Mouse (Mus musculus) ES-Bruce4 (cell line): ENCODE results near the gene Tlr6. TPM values are rescaled to one million over a fixed set of nuclear protein-coding genes. Genes with fewer than 3 reads are reported as not detected.

ENCODE experiments used
- H3K27ac ChIP-seq: 2 replicates; pipeline ENCODE4 v1.5.1; 2012; ENCODE audit warnings: low read length, inconsistent platforms; ENCODE audit not compliant: insufficient read depth
- H3K27me3 ChIP-seq: 2 replicates; pipeline ENCODE4 v1.6.1; 2012; ENCODE audit warnings: mild to moderate bottlenecking, low read length, inconsistent platforms; ENCODE audit not compliant: control insufficient read depth, poor library complexity, insufficient read depth, severe bottlenecking
- H3K36me3 ChIP-seq: 2 replicates; pipeline ENCODE4 v1.6.1; 2012; ENCODE audit warnings: inconsistent platforms, mild to moderate bottlenecking, low read length, moderate library complexity; ENCODE audit not compliant: control insufficient read depth, poor library complexity, insufficient read depth, severe bottlenecking
- H3K4me1 ChIP-seq: one replicate; pipeline ENCODE4 v1.8.1; 2011; ENCODE audit warnings: low read length; ENCODE audit not compliant: control insufficient read depth, insufficient read depth
- H3K4me3 ChIP-seq: 2 replicates; pipeline ENCODE4 v1.5.1; 2011; ENCODE audit warnings: low read depth, mild to moderate bottlenecking, low read length
- H3K9ac ChIP-seq: 2 replicates; pipeline ENCODE4 v1.6.1; 2012; ENCODE audit warnings: low read depth, mild to moderate bottlenecking, inconsistent platforms; ENCODE audit not compliant: poor library complexity, severe bottlenecking
- H3K9me3 ChIP-seq: replicated peaks from 2 replicates; pipeline ENCODE4 v1.6.1; 2012; ENCODE audit warnings: mild to moderate bottlenecking, low read length, inconsistent platforms; ENCODE audit not compliant: control insufficient read depth, poor library complexity, insufficient read depth, severe bottlenecking
- CTCF ChIP-seq: IDR thresholded peaks from one replicate; pipeline ENCODE4 v1.8.1; 2011; ENCODE audit warnings: low read depth, low read length
- EP300 ChIP-seq: IDR thresholded peaks from 2 replicates; pipeline ENCODE4 v1.6.1; 2011; ENCODE audit warnings: low read depth, low read length; ENCODE audit not compliant: insufficient read depth
- POLR2A ChIP-seq: IDR thresholded peaks from one replicate; pipeline ENCODE4 v1.8.1; 2011; ENCODE audit warnings: low read length; ENCODE audit not compliant: insufficient read depth
- polyA plus RNA-seq: library from polyadenylated mRNA; stranded (reverse); fragments of >200 nt; gene quantifications from 2 replicates; pipeline ENCODE4 v1.2.4, GENCODE M21; 2011; ENCODE audit warnings: low read depth; ENCODE audit not compliant: missing spikeins, insufficient read depth, insufficient read length

Gene Tlr6
- polyA plus RNA-seq, 1 experiment, result 1.0 TPM

- Histone ChIP-seq H3K36me3 (no peaks in the 10 kb centered on the region), H3K4me1 (no peaks in the 10 kb centered on the region), H3K4me3 (no peak overlapping the region), H3K27ac (no peak overlapping the region), H3K9ac (no peak overlapping the region), H3K9me3 (no peaks in the 10 kb centered on the region), H3K27me3 (no peaks in the 10 kb centered on the region; the same call in 1 of the 2 replicates)
- TF ChIP-seq CTCF (no peak), POLR2A (no peak), EP300 (no peak)
Measured at GRCm38 (mm10) chr5:64954931-64955330, 5.0 kb downstream of the Tlr6 start.

- Histone ChIP-seq H3K9me3 (0 out of 2 replicates have a peak, but pooled peaks cover 5% of the 10 kb centered on the region), H3K27ac (no peak overlapping the region), H3K27me3 (no peaks in the 10 kb centered on the region; the same call in 1 of the 2 replicates), H3K9ac (no peak overlapping the region), H3K36me3 (no peaks in the 10 kb centered on the region), H3K4me3 (no peak overlapping the region), H3K4me1 (no peaks in the 10 kb centered on the region)
- TF ChIP-seq CTCF (no peak), POLR2A (no peak), EP300 (no peak)
Measured at GRCm38 (mm10) chr5:64951486-64951885, 8.4 kb downstream of the Tlr6 start.

GRCm38 (mm10) chr5:64932775-64933174, 27.1 kb downstream of the Tlr6 start:
- Histone ChIP-seq H3K36me3 (no peaks in the 10 kb centered on the region), H3K27me3 (no peaks in the 10 kb centered on the region), H3K4me1 (no peaks in the 10 kb centered on the region), H3K9me3 (no peaks in the 10 kb centered on the region), H3K4me3 (no peak overlapping the region), H3K27ac (no peak overlapping the region), H3K9ac (no peak overlapping the region)
- no peak for TF ChIP-seq CTCF
- no peak for TF ChIP-seq EP300
- no peak for TF ChIP-seq POLR2A

- H3K27ac ChIP-seq, result no peak overlapping the region
- H3K4me3 ChIP-seq, result no peak overlapping the region
- TF ChIP-seq EP300 (no peak), POLR2A (no peak), CTCF (no peak)
- no peaks in the 10 kb centered on the region for H3K9me3 ChIP-seq
- no peaks in the 10 kb centered on the region for H3K27me3 ChIP-seq
- no peak overlapping the region for H3K9ac ChIP-seq
- H3K36me3 ChIP-seq, result no peaks in the 10 kb centered on the region
- H3K4me1 ChIP-seq, result no peaks in the 10 kb centered on the region
Measured at GRCm38 (mm10) chr5:64932215-64932614, 27.7 kb downstream of the Tlr6 start.

GRCm38 (mm10) chr5:64922891-64923381, 37.0 kb downstream of the Tlr6 start:
- Histone ChIP-seq H3K9ac (no peak overlapping the region), H3K9me3 (no peaks in the 10 kb centered on the region), H3K27ac (no peak overlapping the region), H3K27me3 (no peaks in the 10 kb centered on the region), H3K36me3 (no peaks in the 10 kb centered on the region), H3K4me3 (no peak overlapping the region), H3K4me1 (no peaks in the 10 kb centered on the region)
- TF ChIP-seq POLR2A (no peak), EP300 (no peak), CTCF (no peak)

GRCm38 (mm10) chr5:64918616-64919597, 41.0 kb downstream of the Tlr6 start:
- H3K4me1 ChIP-seq, result no peaks in the 10 kb centered on the region
- no peaks in the 10 kb centered on the region for H3K27me3 ChIP-seq
- no peak overlapping the region for H3K9ac ChIP-seq
- TF ChIP-seq EP300, result no peak
- TF ChIP-seq CTCF, result no peak
- peaks cover 15% of the 10 kb centered on the region for H3K9me3 ChIP-seq
- no peak overlapping the region for H3K27ac ChIP-seq
- H3K4me3 ChIP-seq, result no peak overlapping the region
- H3K36me3 ChIP-seq, result no peaks in the 10 kb centered on the region
